Mouse (Mus musculus) layer of hippocampus, adult 11-12 months (tissue): ENCODE data around the gene Sun1.
A peak's percentile ranks its signal among the peaks of the same experiment; 100 is the strongest.

Experiments used
- DNase-seq: peaks from one replicate; pipeline ENCODE4 v3.0.0; 2022; ENCODE audit warnings: low spot score

Sun1 gene

GRCm38 (mm10) chr5:139208871-139209684 is 8.6 kb downstream of the Sun1 start:
- no peak for DNase-seq

DNA sequence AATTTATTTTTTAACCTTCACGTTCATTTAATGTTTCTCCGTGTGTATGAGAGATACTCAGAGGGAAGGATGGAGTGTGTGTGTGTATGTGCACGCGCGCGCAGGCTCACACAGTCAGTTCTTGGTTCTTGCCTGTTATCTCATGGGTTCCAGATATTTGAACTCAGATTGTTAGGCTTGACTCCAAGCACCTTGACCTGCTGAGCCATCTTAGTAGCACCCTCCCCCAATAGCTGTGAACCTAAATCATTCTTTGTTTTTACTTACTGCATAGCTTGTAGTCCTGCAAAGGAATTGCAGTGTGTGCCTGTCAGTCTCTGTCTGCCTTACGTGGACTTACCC is 9.2 kb downstream of the Sun1 start:
- no peak for DNase-seq

DNA sequence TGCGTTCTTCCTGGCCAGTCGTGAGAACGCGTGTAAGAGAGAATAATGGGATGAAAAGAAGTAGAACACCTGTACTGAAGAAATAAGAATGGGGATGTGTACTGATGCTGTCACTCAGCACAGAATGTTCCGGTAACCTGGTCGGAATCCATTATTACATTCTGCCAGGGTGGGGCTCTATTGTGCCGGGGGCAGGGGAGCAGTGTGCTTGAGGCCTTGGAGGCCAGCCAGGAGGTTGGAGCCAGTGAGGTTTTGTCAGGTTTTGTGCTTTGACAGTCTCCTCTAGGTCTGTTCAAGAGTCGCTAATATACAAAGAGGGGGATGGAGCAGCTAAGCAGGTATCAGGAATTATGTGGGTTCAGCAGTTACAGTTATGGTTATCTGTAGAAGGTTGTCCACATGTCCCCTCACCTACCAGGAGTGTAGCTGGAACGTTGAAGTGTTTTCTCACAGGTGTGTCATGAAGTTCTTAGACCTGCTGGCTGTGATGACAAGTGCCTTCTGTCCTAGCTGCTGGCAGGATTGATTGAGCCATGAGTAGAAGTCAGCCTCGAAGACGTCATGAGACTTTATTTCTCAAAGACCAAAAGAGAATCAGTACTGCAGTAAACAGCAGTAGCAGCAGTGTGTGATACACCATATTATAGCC is 11.4 kb downstream of the Sun1 start:
- DNase-seq, result no peak

GRCm38 (mm10) chr5:139214298-139214697 is 13.9 kb downstream of the Sun1 start:
- DNase-seq, result no peak

DNA sequence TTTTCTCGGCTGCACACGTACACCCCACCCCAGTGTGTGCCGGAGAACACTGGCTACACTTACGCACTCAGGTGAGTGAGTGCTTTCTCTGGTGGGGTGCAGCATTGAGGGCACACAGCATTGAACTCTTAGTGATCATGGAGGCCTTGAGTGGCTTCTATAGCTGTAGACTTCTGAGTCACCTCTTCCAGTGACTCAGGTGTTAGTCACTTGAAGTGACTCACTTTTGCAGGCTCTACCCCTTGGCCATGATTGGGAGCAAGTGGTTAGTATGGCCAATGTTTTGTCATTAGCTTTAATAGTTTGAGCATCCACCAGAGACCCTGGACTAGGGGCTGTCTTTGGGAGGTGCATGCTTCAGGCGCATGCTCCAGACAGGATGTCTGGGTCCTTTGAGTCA is 14.7 kb downstream of the Sun1 start:
- no peak for DNase-seq

- no peak for DNase-seq
Observed at GRCm38 (mm10) chr5:139216121-139216520, 15.7 kb downstream of the Sun1 start.

DNA sequence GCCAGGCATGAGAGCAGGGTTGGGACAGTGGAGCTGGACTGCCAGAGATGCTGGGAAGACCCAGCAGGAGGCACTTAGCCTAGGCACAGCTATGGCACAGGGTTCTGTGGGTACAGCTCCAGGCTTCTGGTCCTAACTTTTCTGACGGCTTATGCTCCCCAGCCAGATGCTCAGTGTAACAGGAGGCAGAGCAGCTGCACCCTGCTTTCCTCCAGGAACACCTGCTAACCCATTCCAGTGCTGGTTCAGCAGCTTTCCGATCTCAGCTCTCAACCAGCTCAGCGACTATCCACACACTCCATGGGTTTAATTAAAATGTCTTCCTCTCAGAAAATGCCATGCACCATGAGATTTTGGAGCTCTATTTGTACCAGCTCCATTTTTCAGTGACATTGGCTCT is 16.3 kb downstream of the Sun1 start:
- no peak for DNase-seq

DNA sequence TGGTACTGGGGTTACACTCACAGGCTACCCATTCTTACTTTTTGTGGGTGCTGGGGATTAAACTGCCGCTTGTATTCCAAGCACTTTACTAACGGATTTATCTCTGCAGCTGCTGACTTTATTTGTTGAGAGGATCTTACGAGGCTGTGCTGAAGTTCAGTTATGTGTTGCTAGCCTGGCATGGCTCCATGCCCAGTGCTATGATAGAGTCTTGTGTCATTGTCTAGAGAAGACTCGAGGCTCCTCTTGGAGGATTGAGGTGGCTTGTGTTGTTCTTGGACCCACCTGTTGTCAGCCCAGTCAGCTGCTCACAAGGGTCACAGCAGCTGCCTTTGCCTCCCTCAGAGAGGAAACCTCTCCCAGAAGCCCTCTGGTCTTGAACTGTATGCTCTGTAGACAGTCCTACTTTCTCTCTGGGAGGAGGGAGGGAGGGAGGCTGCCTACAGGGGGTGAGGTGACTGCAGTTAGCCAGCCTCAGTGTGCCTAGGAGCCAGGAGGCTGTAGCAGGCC is 19.6 kb downstream of the Sun1 start:
- DNase-seq, result no peak

- no peak for DNase-seq
Observed at GRCm38 (mm10) chr5:139220610-139221009, 20.2 kb downstream of the Sun1 start.

- DNase-seq, result no peak
Observed at GRCm38 (mm10) chr5:139223331-139223730, 22.9 kb downstream of the Sun1 start.

DNA sequence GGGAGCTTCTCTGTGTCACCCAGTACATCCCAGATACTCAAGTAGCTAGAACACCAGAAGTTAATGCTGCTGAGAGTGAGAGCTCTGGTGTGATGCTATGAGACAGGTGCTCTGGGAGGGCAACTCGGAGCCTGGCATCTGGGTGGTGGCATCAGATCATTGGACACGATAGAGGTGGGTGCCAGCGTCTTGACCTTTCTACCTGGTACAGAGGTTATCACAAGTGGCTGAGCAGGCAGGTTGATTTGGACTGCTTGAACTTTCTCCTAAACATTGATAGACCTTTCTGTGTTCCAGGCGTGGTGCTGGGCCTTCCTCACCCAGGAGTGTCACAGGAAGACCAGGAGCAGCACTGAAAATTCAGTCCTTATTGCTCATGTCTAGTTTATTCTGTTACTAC is 26.8 kb downstream of the Sun1 start:
- DNase-seq, result no peak

- no peak for DNase-seq
Observed at GRCm38 (mm10) chr5:139227645-139228044, 27.2 kb downstream of the Sun1 start.

- DNase-seq, result no peak
Observed at GRCm38 (mm10) chr5:139228318-139228717, 27.9 kb downstream of the Sun1 start.

GRCm38 (mm10) chr5:139229716-139230115 is 29.3 kb downstream of the Sun1 start:
- DNase-seq, result no peak

DNA sequence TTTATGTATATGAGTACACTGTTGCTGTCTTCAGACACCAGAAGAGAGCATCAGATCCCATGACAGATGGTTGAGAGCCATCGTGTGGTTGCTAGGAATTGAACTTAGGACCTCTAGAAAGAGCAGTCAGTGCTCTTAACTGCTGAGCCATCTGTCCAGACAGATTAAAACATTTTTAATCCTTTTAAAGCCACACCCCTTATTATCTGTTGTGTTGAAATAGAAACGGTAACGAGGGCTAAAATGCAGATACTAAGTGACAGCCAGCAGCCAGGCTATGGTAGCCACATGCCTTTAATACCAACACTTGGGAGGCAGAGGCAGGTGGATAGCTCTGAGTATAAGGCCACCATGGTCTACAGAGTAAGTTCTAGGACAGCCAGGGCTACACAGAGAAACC is 31.6 kb downstream of the Sun1 start:
- DNase-seq, result no peak

- DNase-seq, result no peak
Observed at GRCm38 (mm10) chr5:139234423-139234822, 34.0 kb downstream of the Sun1 start.

DNA sequence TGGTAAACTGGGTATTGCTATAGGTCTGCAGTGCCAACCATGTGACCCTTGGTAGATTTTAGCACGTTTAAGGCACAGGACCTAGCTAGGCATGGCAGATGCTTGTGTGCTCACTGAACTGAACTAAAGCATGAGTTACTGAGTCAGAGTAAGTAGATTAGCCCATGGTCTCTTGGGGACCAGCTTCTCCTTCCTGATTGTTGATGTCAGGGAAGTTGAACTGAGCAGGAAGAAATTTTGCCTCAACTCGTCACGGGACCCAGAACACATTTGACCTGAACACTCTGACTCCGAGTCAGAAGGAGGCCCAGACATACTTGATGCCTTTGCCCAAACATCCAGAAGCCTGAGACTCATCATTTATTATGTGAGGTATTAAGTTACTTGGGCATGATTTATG is 37.0 kb downstream of the Sun1 start:
- DNase-seq, result no peak

DNA sequence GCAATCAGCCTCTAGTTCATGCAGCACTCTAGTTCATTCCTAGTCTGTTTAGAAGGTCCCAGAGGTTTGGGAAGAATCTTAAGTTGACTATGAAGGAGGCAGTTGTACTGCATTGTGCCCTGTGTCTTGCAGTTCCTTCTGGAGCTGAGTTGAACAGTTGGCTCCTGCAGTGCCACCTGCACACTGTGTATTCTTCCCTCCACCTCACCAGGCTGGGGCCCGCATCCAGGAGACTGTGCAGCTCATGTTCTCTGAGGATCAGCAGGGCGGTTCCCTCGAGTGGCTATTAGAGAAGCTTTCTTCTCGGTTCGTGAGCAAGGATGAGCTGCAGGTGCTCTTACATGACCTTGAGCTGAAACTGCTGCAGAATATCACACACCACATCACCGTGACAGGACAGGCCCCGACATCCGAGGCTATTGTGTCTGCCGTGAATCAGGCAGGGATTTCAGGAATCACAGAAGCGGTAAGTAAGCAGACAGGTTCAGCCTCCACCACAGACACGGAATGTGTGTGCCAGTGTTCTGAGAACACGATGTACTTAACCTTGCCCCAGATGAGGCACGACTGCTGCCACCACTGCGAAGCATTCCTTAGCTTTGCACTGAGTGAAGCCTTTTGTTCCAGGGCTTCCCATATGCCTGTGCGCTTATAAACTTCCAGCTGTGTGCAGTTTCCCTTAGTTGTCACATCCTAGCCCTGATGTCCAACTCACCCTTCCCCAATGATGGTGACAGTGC is 40.8 kb downstream of the Sun1 start:
- peak; percentile 45 for DNase-seq

DNA sequence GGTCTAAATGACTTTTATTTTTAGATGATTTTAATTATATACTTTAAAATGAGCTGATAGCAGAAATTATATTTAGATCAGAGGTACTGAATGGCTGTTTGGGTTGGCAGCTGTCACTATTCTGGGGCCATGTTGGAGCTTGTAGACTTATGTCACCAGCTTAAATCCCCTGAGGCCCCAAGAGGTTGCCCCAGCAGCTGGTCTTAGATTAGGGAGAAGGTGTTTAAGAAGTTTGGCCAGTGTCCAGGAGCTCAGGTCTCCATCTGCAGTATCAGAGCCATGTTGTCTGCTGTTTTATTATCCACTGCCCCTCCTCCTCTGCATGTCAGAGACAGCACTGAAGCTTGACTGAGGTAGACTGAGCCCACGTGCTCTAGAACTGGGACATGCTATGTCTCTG is 42.9 kb downstream of the Sun1 start:
- DNase-seq, result no peak

DNA sequence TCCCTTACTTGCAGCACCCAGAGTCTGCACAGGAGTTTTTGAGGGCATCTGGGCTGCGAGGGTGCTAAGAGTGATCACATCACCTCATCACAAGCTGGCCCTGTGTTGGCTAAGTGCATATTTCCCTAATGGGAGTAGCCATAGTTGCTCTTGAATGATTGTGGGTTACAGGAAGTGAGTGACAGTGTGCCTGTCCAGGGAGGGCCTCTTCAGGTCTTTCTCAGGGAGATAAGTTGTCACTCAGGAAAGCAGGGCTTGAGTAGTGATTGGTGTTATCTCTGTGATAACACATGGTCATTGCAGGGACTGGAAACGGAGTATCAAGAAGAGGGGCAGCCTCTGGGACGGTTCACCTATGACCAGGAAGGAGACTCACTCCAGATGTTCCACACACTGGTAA is 47.3 kb downstream of the Sun1 start:
- no peak for DNase-seq

DNA sequence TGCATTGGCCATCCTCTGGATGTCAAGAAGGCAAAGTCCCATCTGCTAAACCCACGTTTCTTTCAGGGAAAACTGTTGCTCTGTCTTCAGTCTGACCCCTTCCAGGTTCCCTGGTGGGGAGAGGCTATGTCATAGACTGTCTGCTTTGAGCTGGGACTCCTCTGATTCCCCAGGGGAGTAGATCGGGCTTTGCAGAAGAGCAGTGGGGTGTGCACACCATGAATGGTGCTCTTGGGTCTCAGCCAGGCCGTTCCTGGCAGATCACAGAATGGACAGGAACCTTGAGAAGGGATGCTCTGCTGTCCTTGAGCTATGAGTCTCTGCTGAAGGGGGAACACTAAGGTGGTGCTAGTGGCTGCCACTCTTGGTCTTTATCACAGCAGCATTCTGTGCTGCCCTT is 48.4 kb downstream of the Sun1 start:
- DNase-seq, result no peak

- DNase-seq, result no peak
Observed at GRCm38 (mm10) chr5:139251279-139251678, 50.8 kb downstream of the Sun1 start.

DNA sequence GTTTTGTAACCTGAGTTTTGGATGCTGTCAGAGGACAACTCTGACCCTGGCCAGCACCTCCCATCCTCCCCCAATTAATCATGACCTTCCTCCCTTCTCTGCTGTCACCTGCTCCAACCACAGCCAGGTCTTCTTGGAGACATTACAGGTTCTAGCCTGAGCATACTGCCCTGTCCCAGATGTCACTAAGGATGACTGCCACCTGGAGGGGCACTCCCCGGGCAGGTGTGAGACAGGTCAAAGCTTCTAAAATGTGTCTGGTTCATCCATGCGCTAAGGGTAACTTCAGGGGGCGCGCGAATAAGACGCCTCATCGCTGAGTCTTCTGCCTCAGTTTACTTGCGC is 51.3 kb downstream of the Sun1 start:
- no peak for DNase-seq
